Mouse (Mus musculus): ENCODE measurements at regions not wholly inside any gene's neighbourhood (a gene's known extent, or its start where the extent isn't known, plus 50 kb on each side); places are given as distances from the start of the nearest gene placed in this dataset.

- no peak overlapping the region for H3K4me3 ChIP-seq (ENCODE audit: insufficient read depth in 1 of 2, low read depth in 1 of 2, low read length in 2 of 2, poor library complexity in 1 of 2, severe bottlenecking in 1 of 2)
- H3K9me3 ChIP-seq (ENCODE audit: control insufficient read depth, insufficient read depth, low read depth, low read length) = no peaks in the 10 kb centered on the region
- no peak overlapping the region for H3K27ac ChIP-seq (ENCODE audit: insufficient read depth, low read depth, low read length, poor library complexity, severe bottlenecking)
- in situ Hi-C loops (cut with MboI; ENCODE audit: low sequenced_read_pairs in 2 of 2, unreplicated experiment in 2 of 2) = no loop called here
- DNase-seq (ENCODE audit: low read depth, low spot score) = no peak
- no peak overlapping the region for H3K9ac ChIP-seq (ENCODE audit: insufficient read depth, low read depth, low read length, poor library complexity, severe bottlenecking)
- H3K36me3 ChIP-seq (ENCODE audit: control insufficient read depth, insufficient read depth, low read length, poor library complexity, severe bottlenecking) = no peaks in the 10 kb centered on the region
- TF ChIP-seq ZNF384 (IDR thresholded peaks at IDR 0.05; ENCODE audit: low read depth, low read length) (no peak), CHD2 (IDR thresholded peaks at IDR 0.05; ENCODE audit: low read depth, low read length) (no peak), HCFC1 (IDR thresholded peaks at IDR 0.05; ENCODE audit: borderline replicate concordance, insufficient read depth, low read length) (no peak), ZC3H11A (IDR thresholded peaks at IDR 0.05; ENCODE audit: borderline replicate concordance, low read depth, low read length) (no peak), MAFK (IDR thresholded peaks at IDR 0.05; ENCODE audit: insufficient read depth, low read depth, low read length) (no peak)
- H3K4me1 ChIP-seq (ENCODE audit: control insufficient read depth in 2 of 2, insufficient read depth in 2 of 2, low read length in 2 of 2, poor library complexity in 1 of 2) = no peaks in the 10 kb centered on the region
Observed at GRCm38 (mm10) chr12:96090995-96091394, 399.0 kb downstream of the Flrt2 start.

DNA sequence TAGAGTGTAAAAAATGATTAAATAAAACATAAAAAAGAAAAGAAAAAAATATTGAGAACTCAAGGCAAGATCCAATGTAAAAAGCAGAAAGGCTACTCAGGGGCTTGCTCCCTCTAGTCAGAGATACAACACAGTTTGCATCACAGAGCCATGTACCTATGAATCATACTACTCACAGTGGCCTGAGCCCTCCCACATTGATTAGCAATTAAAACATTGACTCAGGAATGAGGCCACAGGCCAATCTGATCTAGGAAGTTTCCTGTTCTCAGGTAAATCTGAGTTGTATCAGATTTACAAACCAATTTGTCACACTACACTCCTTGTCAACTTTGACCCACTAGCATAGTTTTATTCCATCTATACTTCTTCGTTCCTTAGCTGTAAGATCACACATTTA, 414.2 kb downstream of the Flrt2 start:
- Histone ChIP-seq H3K9me3 (ENCODE audit: control insufficient read depth, insufficient read depth, low read depth, low read length) (no peaks in the 10 kb centered on the region), H3K9ac (ENCODE audit: insufficient read depth, low read depth, low read length, poor library complexity, severe bottlenecking) (no peak overlapping the region), H3K4me3 (ENCODE audit: insufficient read depth in 1 of 2, low read depth in 1 of 2, low read length in 2 of 2, poor library complexity in 1 of 2, severe bottlenecking in 1 of 2) (no peak overlapping the region), H3K36me3 (ENCODE audit: control insufficient read depth, insufficient read depth, low read length, poor library complexity, severe bottlenecking) (no peaks in the 10 kb centered on the region), H3K27ac (ENCODE audit: insufficient read depth, low read depth, low read length, poor library complexity, severe bottlenecking) (no peak overlapping the region), H3K4me1 (ENCODE audit: control insufficient read depth in 2 of 2, insufficient read depth in 2 of 2, low read length in 2 of 2, poor library complexity in 1 of 2) (no peaks in the 10 kb centered on the region)
- TF ChIP-seq ZNF384 (IDR thresholded peaks at IDR 0.05; ENCODE audit: low read depth, low read length) (no peak), HCFC1 (IDR thresholded peaks at IDR 0.05; ENCODE audit: borderline replicate concordance, insufficient read depth, low read length) (no peak), CHD2 (IDR thresholded peaks at IDR 0.05; ENCODE audit: low read depth, low read length) (no peak), ZC3H11A (IDR thresholded peaks at IDR 0.05; ENCODE audit: borderline replicate concordance, low read depth, low read length) (no peak), MAFK (IDR thresholded peaks at IDR 0.05; ENCODE audit: insufficient read depth, low read depth, low read length) (no peak)
- in situ Hi-C loops (cut with MboI; ENCODE audit: low sequenced_read_pairs in 2 of 2, unreplicated experiment in 2 of 2) = no loop called here
- no peak for DNase-seq (ENCODE audit: low read depth, low spot score)

DNA sequence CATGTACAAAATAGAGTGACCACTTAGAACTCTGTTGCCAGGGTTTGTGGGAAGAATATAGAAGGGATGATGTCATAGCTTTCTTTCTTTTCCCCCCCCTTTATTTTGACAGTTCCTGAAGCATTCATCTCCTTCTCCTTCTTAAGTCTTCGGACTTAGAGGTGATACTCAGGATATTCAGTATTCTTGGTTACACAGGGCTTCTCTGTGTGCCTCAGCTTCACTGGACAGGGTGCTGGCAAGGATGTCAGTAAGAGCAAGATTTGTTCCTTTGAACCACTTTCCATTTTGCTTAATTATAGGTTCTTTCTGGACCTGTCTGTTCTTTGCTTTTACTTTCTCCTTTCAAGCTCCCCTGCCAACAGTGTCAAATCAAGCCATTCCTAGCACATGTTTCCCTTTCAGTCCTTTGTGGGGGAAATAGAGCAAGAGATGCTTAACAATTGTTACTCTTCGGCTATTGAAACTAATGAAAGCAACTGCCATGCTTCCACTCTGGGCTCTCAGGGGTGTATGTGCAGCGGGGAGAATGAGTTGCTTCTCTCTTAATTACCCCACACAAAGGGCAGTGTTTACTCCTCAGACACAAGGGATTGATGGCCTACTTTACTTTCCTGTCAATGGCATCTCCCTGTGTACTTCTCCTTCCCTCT, 422.8 kb downstream of the Flrt2 start:
- no peak for DNase-seq (ENCODE audit: low read depth, low spot score)
- in situ Hi-C loops (cut with MboI; ENCODE audit: low sequenced_read_pairs in 2 of 2, unreplicated experiment in 2 of 2) = no loop called here
- H3K4me3 ChIP-seq (ENCODE audit: insufficient read depth in 1 of 2, low read depth in 1 of 2, low read length in 2 of 2, poor library complexity in 1 of 2, severe bottlenecking in 1 of 2) = no peak overlapping the region

GRCm38 (mm10) chr12:96117553-96117952, 425.5 kb downstream of the Flrt2 start:
- in situ Hi-C loops (cut with MboI; ENCODE audit: low sequenced_read_pairs in 2 of 2, unreplicated experiment in 2 of 2) = no loop called here
- no peaks in the 10 kb centered on the region for H3K4me1 ChIP-seq (ENCODE audit: control insufficient read depth in 2 of 2, insufficient read depth in 2 of 2, low read length in 2 of 2, poor library complexity in 1 of 2)
- no peak for DNase-seq (ENCODE audit: low read depth, low spot score)
- no peak overlapping the region for H3K4me3 ChIP-seq (ENCODE audit: insufficient read depth in 1 of 2, low read depth in 1 of 2, low read length in 2 of 2, poor library complexity in 1 of 2, severe bottlenecking in 1 of 2)
- TF ChIP-seq ZNF384 (IDR thresholded peaks at IDR 0.05; ENCODE audit: low read depth, low read length) (no peak), MAFK (IDR thresholded peaks at IDR 0.05; ENCODE audit: insufficient read depth, low read depth, low read length) (no peak), ZC3H11A (IDR thresholded peaks at IDR 0.05; ENCODE audit: borderline replicate concordance, low read depth, low read length) (no peak), HCFC1 (IDR thresholded peaks at IDR 0.05; ENCODE audit: borderline replicate concordance, insufficient read depth, low read length) (no peak), CHD2 (IDR thresholded peaks at IDR 0.05; ENCODE audit: low read depth, low read length) (no peak)
- H3K9me3 ChIP-seq (ENCODE audit: control insufficient read depth, insufficient read depth, low read depth, low read length) = no peaks in the 10 kb centered on the region
- no peak overlapping the region for H3K9ac ChIP-seq (ENCODE audit: insufficient read depth, low read depth, low read length, poor library complexity, severe bottlenecking)
- H3K27ac ChIP-seq (ENCODE audit: insufficient read depth, low read depth, low read length, poor library complexity, severe bottlenecking) = no peak overlapping the region
- H3K36me3 ChIP-seq (ENCODE audit: control insufficient read depth, insufficient read depth, low read length, poor library complexity, severe bottlenecking) = no peaks in the 10 kb centered on the region

More for the DNA sequence above, 422.8 kb downstream of the Flrt2 start:
- no peaks in the 10 kb centered on the region for H3K9me3 ChIP-seq (ENCODE audit: control insufficient read depth, insufficient read depth, low read depth, low read length)
- H3K27ac ChIP-seq (ENCODE audit: insufficient read depth, low read depth, low read length, poor library complexity, severe bottlenecking) = no peak overlapping the region
- H3K4me1 ChIP-seq (ENCODE audit: control insufficient read depth in 2 of 2, insufficient read depth in 2 of 2, low read length in 2 of 2, poor library complexity in 1 of 2) = no peaks in the 10 kb centered on the region
- H3K9ac ChIP-seq (ENCODE audit: insufficient read depth, low read depth, low read length, poor library complexity, severe bottlenecking) = no peak overlapping the region
- no peaks in the 10 kb centered on the region for H3K36me3 ChIP-seq (ENCODE audit: control insufficient read depth, insufficient read depth, low read length, poor library complexity, severe bottlenecking)
- TF ChIP-seq ZC3H11A (IDR thresholded peaks at IDR 0.05; ENCODE audit: borderline replicate concordance, low read depth, low read length) (no peak), ZNF384 (IDR thresholded peaks at IDR 0.05; ENCODE audit: low read depth, low read length) (no peak), HCFC1 (IDR thresholded peaks at IDR 0.05; ENCODE audit: borderline replicate concordance, insufficient read depth, low read length) (no peak), CHD2 (IDR thresholded peaks at IDR 0.05; ENCODE audit: low read depth, low read length) (no peak)
